9 mouse cellular contexts compared by ENCODE assay signal in genomic region chr12:84873434-84873833, GRCm38 (mm10). TPM values are rescaled to one million over a fixed set of nuclear protein-coding genes. Genes with fewer than 3 reads are reported as not detected.
DNase-seq lines count a peak whose midpoint lies in the region; ATAC-seq and TF ChIP-seq lines count a peak whose summit lies in the region.
"Had no signal": no experiment of that assay in that cellular context is flagged by ENCODE, and none has a peak within 500 bp of the region (broad histone marks: within the 10 kb centered on the region; RNA-seq: fewer than 3 reads in every experiment).

No protein-coding gene starts in this region.

- H3K27me3 ChIP-seq in intestine, postnatal 0 days (replicated peaks; ENCODE audit: control insufficient read depth, insufficient read depth, low read length) = peaks cover 42% of the 10 kb centered on the region
- peaks cover 46% of the 10 kb centered on the region for H3K27me3 ChIP-seq in intestine, embryonic 16.5 days (replicated peaks; ENCODE audit: control insufficient read depth, insufficient read depth, low read length)
- peaks cover 27% of the 10 kb centered on the region for H3K27me3 ChIP-seq in CH12.LX (replicated peaks)
- peaks cover 49% of the 10 kb centered on the region for H3K27me3 ChIP-seq in neural tube, embryonic 15.5 days (replicated peaks)

- no peak for TF ChIP-seq POLR2A in CH12.LX (IDR thresholded peaks at IDR 0.05; ENCODE audit: low read depth, low read length)

- no peak overlapping the region for H3K4me3 ChIP-seq in intestine, postnatal 0 days (ENCODE audit: low read depth, low read length)
- no peak overlapping the region for H3K4me3 ChIP-seq in intestine, embryonic 16.5 days (ENCODE audit: low read length)
- no peak overlapping the region for H3K4me3 ChIP-seq in CH12.LX (replicated peaks in 1 of 3; ENCODE audit: low read depth in 2 of 3, low read length in 2 of 3, poor library complexity in 1 of 3)
- H3K4me3 ChIP-seq in neural tube, embryonic 15.5 days (replicated peaks) = no peak overlapping the region
- H3K4me3 ChIP-seq: neural tube, embryonic 13.5 days had no signal

- H3K36me3 ChIP-seq in intestine, postnatal 0 days (ENCODE audit: control insufficient read depth, insufficient read depth) = no peaks in the 10 kb centered on the region
- no peaks in the 10 kb centered on the region for H3K36me3 ChIP-seq in intestine, embryonic 16.5 days (ENCODE audit: control insufficient read depth, insufficient read depth, low read length)
- H3K36me3 ChIP-seq in CH12.LX (replicated peaks in 1 of 2; ENCODE audit: control insufficient read depth in 1 of 2, insufficient read depth in 1 of 2, low read length in 1 of 2) = no peaks in the 10 kb centered on the region
- H3K36me3 ChIP-seq in neural tube, embryonic 15.5 days = no peaks in the 10 kb centered on the region
- H3K36me3 ChIP-seq: neural tube, embryonic 13.5 days had no signal

- DNase-seq in 3T3-L1 (ENCODE audit: low read depth, low spot score) = peak; percentile 82
- peak; percentile 48 for DNase-seq in CH12.LX (ENCODE audit: extremely low read depth)
- DNase-seq in embryo, embryonic 11 days = peak; percentile 73
- no peak for DNase-seq in gastrocnemius, postnatal 10 days
- no peak for DNase-seq in urinary bladder, postnatal 36 days (ENCODE audit: low spot score in 2 of 2)

- in situ Hi-C loops in CH12.LX (cut with MboI; ENCODE audit: low pct_ligation_motif_present, low pct_unique_long_range_greater_than_20kb, low sequenced_read_pairs) = no loop called here

- peak; percentile 76 for TF ChIP-seq RAD21 in CH12.LX (IDR thresholded peaks at IDR 0.05; ENCODE audit: low read depth, low read length)

- ATAC-seq in intestine, postnatal 0 days = no peak
- ATAC-seq in intestine, embryonic 16.5 days = no peak
- no peak for ATAC-seq in neural tube, embryonic 15.5 days (ENCODE audit: low FRiP score)

- no peak overlapping the region for H3K9ac ChIP-seq in intestine, postnatal 0 days (ENCODE audit: low read depth, low read length)
- no peak overlapping the region for H3K9ac ChIP-seq in intestine, embryonic 16.5 days (ENCODE audit: low read depth, low read length)
- no peak overlapping the region for H3K9ac ChIP-seq in CH12.LX (ENCODE audit: insufficient read depth, low read depth)
- H3K9ac ChIP-seq in neural tube, embryonic 15.5 days (replicated peaks) = no peak overlapping the region
- H3K9ac ChIP-seq: neural tube, embryonic 13.5 days had no signal

- no peaks in the 10 kb centered on the region for H3K79me2 ChIP-seq in CH12.LX (replicated peaks; ENCODE audit: control insufficient read depth, extremely low read depth, insufficient read depth, poor library complexity, severe bottlenecking)

- H3K9me3 ChIP-seq in intestine, postnatal 0 days (ENCODE audit: control insufficient read depth) = no peaks in the 10 kb centered on the region
- no peaks in the 10 kb centered on the region for H3K9me3 ChIP-seq in intestine, embryonic 16.5 days (ENCODE audit: control insufficient read depth, low read length)
- peaks cover 7% of the 10 kb centered on the region for H3K9me3 ChIP-seq in CH12.LX (replicated peaks; ENCODE audit: low read length)
- H3K9me3 ChIP-seq in neural tube, embryonic 15.5 days (replicated peaks) = no peaks in the 10 kb centered on the region
- H3K9me3 ChIP-seq: neural tube, embryonic 13.5 days had no signal

- dilution Hi-C loops in CH12.LX (cut with MboI; ENCODE audit: extremely low pct_ligation_motif_present, extremely low pct_unique_long_range_greater_than_20kb, low sequenced_read_pairs) = no loop called here

- 0 out of 2 replicates have a peak, but pooled peaks cover 4% of the 10 kb centered on the region for H3K4me1 ChIP-seq in intestine, postnatal 0 days (replicated peaks; ENCODE audit: control insufficient read depth, insufficient read depth, low read length)
- peaks cover 15% of the 10 kb centered on the region for H3K4me1 ChIP-seq in intestine, embryonic 16.5 days (ENCODE audit: control insufficient read depth, insufficient read depth, low read length)
- H3K4me1 ChIP-seq in CH12.LX (ENCODE audit: control insufficient read depth in 1 of 2, insufficient read depth in 2 of 2) = no peaks in the 10 kb centered on the region; a peak in 1 of 4 replicates
- H3K4me1 ChIP-seq in neural tube, embryonic 15.5 days = peaks cover 14% of the 10 kb centered on the region

- H3K4me2 ChIP-seq in intestine, postnatal 0 days (replicated peaks; ENCODE audit: low read depth) = no peak overlapping the region
- no peak overlapping the region for H3K4me2 ChIP-seq in intestine, embryonic 16.5 days (ENCODE audit: low read depth, low read length)
- peak overlapping the region; percentile 33; the same call in 1 of the 2 replicates for H3K4me2 ChIP-seq in CH12.LX (ENCODE audit: insufficient read depth, low read depth, poor library complexity, severe bottlenecking)
- H3K4me2 ChIP-seq in neural tube, embryonic 15.5 days = no peak overlapping the region
- H3K4me2 ChIP-seq: neural tube, embryonic 13.5 days had no signal

- no peak overlapping the region for H3K27ac ChIP-seq in intestine, postnatal 0 days (ENCODE audit: low read depth, low read length)
- no peak overlapping the region for H3K27ac ChIP-seq in intestine, embryonic 16.5 days (ENCODE audit: low read length)
- no peak overlapping the region for H3K27ac ChIP-seq in CH12.LX (ENCODE audit: insufficient read depth, low read depth)
- H3K27ac ChIP-seq in neural tube, embryonic 15.5 days (replicated peaks) = no peak overlapping the region
- H3K27ac ChIP-seq: neural tube, embryonic 13.5 days had no signal

- 0% methylated on average over 3 of the region's 3 CpGs for WGBS in intestine, postnatal 0 days
- 0% methylated on average over 3 of the region's 3 CpGs for WGBS in intestine, embryonic 16.5 days
- 0% methylated on average over 3 of the region's 3 CpGs for WGBS in neural tube, embryonic 15.5 days

- TF ChIP-seq EP300 in CH12.LX (IDR thresholded peaks at IDR 0.05; ENCODE audit: low read length) = no peak

- peak; percentile 83 for TF ChIP-seq CTCF in intestine, postnatal 0 days (IDR thresholded peaks at IDR 0.05; ENCODE audit: low read depth)
- peak; percentile 62 to 78 for TF ChIP-seq CTCF in CH12.LX (conservative IDR thresholded peaks at IDR 0.05 in 1 of 2, IDR thresholded peaks at IDR 0.05 in 1 of 2; ENCODE audit: low read depth in 2 of 2, low read length in 2 of 2)

TF ChIP-seq in CH12.LX, 34 proteins besides CTCF, POLR2A, EP300 and RAD21:
- TF ChIP-seq ZC3H11A (IDR thresholded peaks at IDR 0.05; ENCODE audit: low read depth, low read length) (peak; percentile 11; the same call in 1 of the 2 replicates), ZMIZ1 (IDR thresholded peaks at IDR 0.05; ENCODE audit: low read depth, low read length) (no peak), MAFK (IDR thresholded peaks at IDR 0.05; ENCODE audit: insufficient replicate concordance, low read length) (no peak), ZNF384 (IDR thresholded peaks at IDR 0.05; ENCODE audit: low read depth, low read length) (peak; percentile 95), SMC3 (IDR thresholded peaks at IDR 0.05; ENCODE audit: low read depth, low read length) (peak; percentile 75), TBP (conservative IDR thresholded peaks at IDR 0.05; ENCODE audit: low read depth, low read length) (no peak), MYC (IDR thresholded peaks at IDR 0.05; ENCODE audit: low read depth, low read length) (no peak)
TF ChIP-seq in CH12.LX: peak in this region for 3.

RNA-seq across cellular contexts. Expression of gene Ltbp2, which starts 2.9 kb away (rescaled TPM):
- polyA plus RNA-seq in intestine, postnatal 0 days (2015; fragmentation: Nextera tagmentation; extraction: Ambion mirVana) = 0.87 and 1.0 TPM in 2 replicates
- polyA plus RNA-seq in intestine, embryonic 16.5 days (2015; fragmentation: Nextera tagmentation; extraction: Ambion mirVana) = 0.83 and 1.9 TPM in 2 replicates
- total RNA-seq in CH12.LX (2012; rRNA removed) (under 0.01 and 0.25 TPM in 2 replicates), CH12.LX (2014; rRNA removed) (0.19 TPM in 1 of 2 replicates, not detected in the other)
- 0.61 and 0.97 TPM in 2 replicates for polyA plus RNA-seq in CH12.LX (2012; ENCODE audit: insufficient read length, low read depth)
- polyA plus RNA-seq in neural tube, embryonic 15.5 days (2015; fragmentation: Nextera tagmentation; extraction: Ambion mirVana) = 0.22 and 0.47 TPM in 2 replicates
- 1 to 10 TPM; 1.9 to 2.5 TPM for total RNA-seq in gastrocnemius, postnatal 10 days (2021)

Comparison
In these comparisons a context has a peak if more than half of its experiments do, and no peak if none do; other contexts are left out.
1. DNase-seq: peak in 3T3-L1 (single experiment), CH12.LX (single experiment) and embryo, embryonic 11 days (single experiment); none in gastrocnemius, postnatal 10 days (single experiment) and urinary bladder, postnatal 36 days (0 of 2).